Mouse (Mus musculus) ES-Bruce4 (cell line): ENCODE results near the gene Gapdh.

ENCODE experiments used
- CTCF ChIP-seq: IDR thresholded peaks from one replicate; pipeline ENCODE4 v1.8.1; 2011; ENCODE audit warnings: low read depth, low read length
- POLR2A ChIP-seq: IDR thresholded peaks from one replicate; pipeline ENCODE4 v1.8.1; 2011; ENCODE audit warnings: low read length; ENCODE audit not compliant: insufficient read depth

DNA sequence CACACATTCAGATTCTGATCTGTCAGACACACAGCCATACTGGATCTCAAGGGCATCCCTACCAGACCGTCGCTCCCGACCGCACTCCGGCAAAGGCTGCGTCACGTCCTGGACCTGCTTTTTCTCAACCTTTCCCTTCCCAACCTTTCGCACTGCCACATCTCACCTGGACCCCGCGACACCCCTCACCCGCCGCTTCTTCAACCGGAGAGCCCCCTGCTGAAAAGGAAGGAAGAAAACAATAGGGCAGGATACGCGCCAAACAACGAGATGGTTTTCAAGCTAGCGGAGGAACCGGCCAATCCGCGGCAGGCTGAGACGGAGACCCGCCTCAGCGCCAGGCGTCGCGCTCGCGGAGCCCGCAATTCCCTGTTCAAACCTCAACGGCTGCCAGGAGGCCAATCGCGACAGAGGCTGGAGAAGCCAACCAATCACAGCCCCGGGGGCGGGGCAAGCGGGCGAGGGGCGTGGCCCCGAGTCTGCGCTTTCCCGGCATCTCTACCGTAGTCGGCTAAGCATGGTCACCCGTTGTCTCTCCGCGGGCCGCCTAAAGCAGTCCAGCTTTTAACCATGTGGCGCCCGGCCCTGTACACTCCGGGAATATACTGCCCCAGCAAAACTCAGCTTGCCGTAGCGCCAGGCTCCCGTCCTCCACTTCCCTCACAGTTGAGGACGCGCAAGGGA lies 25.2 kb upstream of the Gapdh start, which contains the start of the genes Ncapd2 and Mrpl51:
- TF ChIP-seq CTCF = no peak
- no peak for TF ChIP-seq POLR2A
